Mouse (Mus musculus) erythroblast, embryonic 14.5 days (primary cell): ENCODE measurements at regions not wholly inside any gene's neighbourhood (a gene's known extent, or its start where the extent isn't known, plus 50 kb on each side); places are given as distances from the start of the nearest gene placed in this dataset.

Experiments used
- H3K27me3 ChIP-seq: 2 replicates; pipeline ENCODE4 v1.6.1; 2012; ENCODE audit warnings: inconsistent platforms; ENCODE audit not compliant: control insufficient read depth
- H3K36me3 ChIP-seq: 2 replicates; pipeline ENCODE4 v1.6.1; 2012; ENCODE audit warnings: mild to moderate bottlenecking, inconsistent platforms; ENCODE audit not compliant: control insufficient read depth
- H3K4me1 ChIP-seq: 2 replicates; pipeline ENCODE4 v1.6.1; 2012; ENCODE audit warnings: inconsistent platforms; ENCODE audit not compliant: control insufficient read depth
- H3K4me3 ChIP-seq: replicated peaks from 2 replicates; pipeline ENCODE3; 2012; ENCODE audit warnings: moderate library complexity, mild to moderate bottlenecking, inconsistent platforms
- H3K9me3 ChIP-seq: 2 replicates; pipeline ENCODE4 v1.6.1; 2012; ENCODE audit warnings: low read length, inconsistent platforms, mixed read lengths; ENCODE audit not compliant: control insufficient read depth
- GATA1 ChIP-seq: IDR thresholded peaks from 2 replicates; pipeline ENCODE4 v1.6.1; 2012; ENCODE audit warnings: low read length, inconsistent platforms, mixed read lengths
- TAL1 ChIP-seq: IDR thresholded peaks from 3 replicates; pipeline ENCODE4 v1.6.1; 2012; ENCODE audit warnings: low read length, inconsistent platforms, mixed read lengths

GRCm38 (mm10) chr16:24137266-24138033 is 148.8 kb upstream of the Bcl6 start:
- no peaks in the 10 kb centered on the region for H3K36me3 ChIP-seq
- H3K9me3 ChIP-seq = no peaks in the 10 kb centered on the region
- H3K4me3 ChIP-seq = no peak overlapping the region
- H3K27me3 ChIP-seq = no peaks in the 10 kb centered on the region
- TF ChIP-seq TAL1 (no peak), GATA1 (no peak)
- no peaks in the 10 kb centered on the region for H3K4me1 ChIP-seq

- no peaks in the 10 kb centered on the region for H3K27me3 ChIP-seq
- TF ChIP-seq GATA1 (no peak), TAL1 (no peak)
- no peak overlapping the region for H3K4me3 ChIP-seq
- H3K4me1 ChIP-seq = no peaks in the 10 kb centered on the region
- H3K9me3 ChIP-seq = no peaks in the 10 kb centered on the region
- H3K36me3 ChIP-seq = no peaks in the 10 kb centered on the region
Observed at GRCm38 (mm10) chr16:24136483-24137148, 148.0 kb upstream of the Bcl6 start.

DNA sequence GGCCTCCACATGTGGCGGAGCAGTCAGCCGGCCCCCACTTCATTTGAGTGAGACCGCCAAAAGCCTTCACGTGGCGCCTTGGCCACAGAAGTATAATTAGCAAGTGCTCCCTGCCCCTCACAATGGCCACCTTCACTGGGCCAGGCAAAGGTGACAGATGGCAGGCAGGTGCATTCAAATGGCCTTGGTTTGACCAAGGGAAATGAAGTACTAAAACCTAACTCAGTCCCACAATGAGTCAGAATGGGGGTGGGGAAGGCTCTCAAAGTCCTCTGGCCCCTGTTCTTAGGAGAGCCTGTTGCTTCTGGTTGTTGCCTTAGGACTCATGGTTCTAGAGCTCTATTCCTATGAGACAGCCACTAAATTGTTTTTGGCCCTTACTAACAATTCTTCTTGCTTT is 147.2 kb upstream of the Bcl6 start:
- TF ChIP-seq GATA1 (no peak), TAL1 (no peak)
- H3K9me3 ChIP-seq = no peaks in the 10 kb centered on the region
- H3K4me1 ChIP-seq = no peaks in the 10 kb centered on the region
- no peaks in the 10 kb centered on the region for H3K36me3 ChIP-seq
- no peaks in the 10 kb centered on the region for H3K27me3 ChIP-seq
- no peak overlapping the region for H3K4me3 ChIP-seq

GRCm38 (mm10) chr16:24135351-24135750 is 146.7 kb upstream of the Bcl6 start:
- Histone ChIP-seq H3K36me3 (no peaks in the 10 kb centered on the region), H3K4me1 (no peaks in the 10 kb centered on the region), H3K27me3 (no peaks in the 10 kb centered on the region), H3K4me3 (no peak overlapping the region), H3K9me3 (no peaks in the 10 kb centered on the region)
- TF ChIP-seq GATA1 (no peak), TAL1 (no peak)

DNA sequence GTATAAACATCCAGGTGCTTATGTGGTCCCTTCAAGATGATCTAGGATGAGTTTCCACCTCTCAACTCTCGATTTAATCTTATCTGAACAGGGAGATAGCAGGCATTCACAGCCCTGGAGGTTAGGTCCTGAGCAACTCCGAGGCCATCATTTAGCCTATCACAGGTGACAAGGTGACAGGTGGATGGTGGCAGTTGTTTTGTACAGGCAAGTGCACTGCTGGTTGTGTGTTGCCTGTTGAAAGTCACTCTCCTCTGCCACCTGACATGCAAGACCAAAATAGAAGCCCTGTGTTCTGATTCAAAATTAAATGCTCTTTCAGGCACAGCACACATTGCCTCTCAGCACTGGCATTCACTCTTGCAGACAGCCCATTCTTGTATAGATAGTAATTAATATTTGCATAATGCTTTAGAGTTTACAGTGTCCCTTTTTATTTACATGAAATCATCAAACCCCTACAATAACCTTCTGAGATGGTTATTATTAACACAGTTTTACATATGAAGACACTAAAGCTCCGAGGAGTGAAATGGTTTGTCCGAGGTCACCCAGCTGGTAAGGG is 145.9 kb upstream of the Bcl6 start:
- no peaks in the 10 kb centered on the region for H3K4me1 ChIP-seq
- no peak overlapping the region for H3K4me3 ChIP-seq
- H3K27me3 ChIP-seq = no peaks in the 10 kb centered on the region
- H3K36me3 ChIP-seq = no peaks in the 10 kb centered on the region
- no peak for TF ChIP-seq GATA1
- no peak for TF ChIP-seq TAL1
- no peaks in the 10 kb centered on the region for H3K9me3 ChIP-seq

- H3K36me3 ChIP-seq = no peaks in the 10 kb centered on the region
- H3K27me3 ChIP-seq = no peaks in the 10 kb centered on the region
- no peaks in the 10 kb centered on the region for H3K9me3 ChIP-seq
- H3K4me3 ChIP-seq = no peak overlapping the region
- H3K4me1 ChIP-seq = no peaks in the 10 kb centered on the region
- no peak for TF ChIP-seq GATA1
- no peak for TF ChIP-seq TAL1
Observed at GRCm38 (mm10) chr16:24130646-24131045, 142.0 kb upstream of the Bcl6 start.

DNA sequence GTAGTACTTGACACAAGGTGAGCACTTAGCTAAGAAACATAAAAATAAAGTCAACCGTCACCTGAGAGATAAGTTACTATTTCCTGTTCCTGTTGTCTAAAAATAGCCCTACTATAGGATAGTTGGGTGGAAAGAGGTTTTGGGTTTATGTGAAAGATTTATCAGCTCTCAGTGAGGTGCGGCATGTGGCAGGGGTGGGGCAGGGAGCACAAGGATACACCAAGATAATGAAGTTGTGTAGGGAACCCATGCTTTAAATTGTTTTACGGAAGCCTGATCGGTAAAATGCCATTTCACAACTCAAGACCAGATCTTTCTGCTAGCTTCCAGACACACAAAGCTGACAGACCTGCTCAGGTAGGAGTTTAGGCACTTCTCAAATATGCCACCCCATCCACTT is 141.0 kb upstream of the Bcl6 start:
- TF ChIP-seq TAL1 = no peak
- no peak for TF ChIP-seq GATA1
- H3K36me3 ChIP-seq = no peaks in the 10 kb centered on the region
- no peaks in the 10 kb centered on the region for H3K9me3 ChIP-seq
- H3K27me3 ChIP-seq = no peaks in the 10 kb centered on the region
- H3K4me3 ChIP-seq = no peak overlapping the region
- H3K4me1 ChIP-seq = no peaks in the 10 kb centered on the region

- H3K27me3 ChIP-seq = no peaks in the 10 kb centered on the region
- TF ChIP-seq GATA1 (no peak), TAL1 (no peak)
Observed at GRCm38 (mm10) chr16:24128566-24128965, 139.9 kb upstream of the Bcl6 start.

DNA sequence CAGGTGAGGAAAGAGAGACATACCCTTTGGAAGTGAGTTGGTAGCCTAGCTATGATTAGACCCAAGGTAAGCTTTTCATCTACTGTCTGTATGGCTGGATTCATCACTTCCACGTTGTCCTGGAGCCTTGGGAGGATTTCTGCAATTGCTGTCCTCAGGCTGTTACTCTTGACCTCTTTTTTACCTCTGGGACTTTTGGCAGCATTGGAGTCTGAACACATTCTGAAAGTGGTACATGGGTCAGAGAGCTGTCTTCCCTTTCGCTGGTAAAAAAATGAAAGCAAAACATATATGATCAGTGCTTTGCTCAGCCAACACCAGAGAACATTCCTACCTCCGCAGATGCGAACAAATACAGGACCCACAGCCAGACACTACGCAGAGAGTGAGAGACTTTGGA is 136.1 kb upstream of the Bcl6 start:
- H3K4me1 ChIP-seq = no peaks in the 10 kb centered on the region
- H3K9me3 ChIP-seq = no peaks in the 10 kb centered on the region
- H3K27me3 ChIP-seq = no peaks in the 10 kb centered on the region
- TF ChIP-seq TAL1 = no peak
- no peak for TF ChIP-seq GATA1
- H3K36me3 ChIP-seq = no peaks in the 10 kb centered on the region
- H3K4me3 ChIP-seq = no peak overlapping the region

More at GRCm38 (mm10) chr16:24128566-24128965, 139.9 kb upstream of the Bcl6 start:
- no peaks in the 10 kb centered on the region for H3K36me3 ChIP-seq
- H3K4me1 ChIP-seq = no peaks in the 10 kb centered on the region
- no peak overlapping the region for H3K4me3 ChIP-seq
- H3K9me3 ChIP-seq = no peaks in the 10 kb centered on the region
